9 mouse cellular contexts compared by ENCODE assay signal in the genomic region with DNA sequence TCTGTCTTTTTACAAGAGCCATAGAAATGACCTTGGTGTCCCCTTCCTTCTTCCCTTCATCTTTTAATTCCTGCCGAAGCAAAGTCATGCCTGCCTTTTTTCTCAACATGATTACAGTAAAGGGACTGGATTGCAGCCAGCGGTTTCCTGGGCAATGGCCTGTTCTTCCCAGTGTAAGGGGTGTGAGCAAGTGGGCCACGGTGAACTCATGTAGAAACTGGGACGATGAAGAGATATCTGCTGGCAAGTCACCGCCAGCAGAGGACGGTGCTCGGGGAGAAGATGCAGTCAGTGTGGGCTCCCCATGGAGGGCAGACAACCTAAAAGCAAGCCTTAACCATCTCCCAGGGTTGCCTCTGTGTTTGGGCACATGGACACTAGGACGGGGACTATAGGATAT. TPM values are rescaled to one million over a fixed set of nuclear protein-coding genes. Genes with fewer than 3 reads are reported as not detected.
DNase-seq lines count a peak whose midpoint lies in the region; TF ChIP-seq lines count a peak whose summit lies in the region.
"Had no signal": no experiment of that assay in that cellular context is flagged by ENCODE, and none has a peak within 500 bp of the region (broad histone marks: within the 10 kb centered on the region; RNA-seq: fewer than 3 reads in every experiment).

No protein-coding gene starts in this region.

- WGBS in heart, adult 2 months, result 20% methylated on average over 8 of the region's 8 CpGs

- peak in 1 of 2 experiments; percentile 53 for DNase-seq in heart, adult 2 months
- DNase-seq in heart, adult 9 months (ENCODE audit: low spot score in 2 of 2), result no peak
- DNase-seq in right cerebral cortex, postnatal 4 days, result peak; percentile 39
- DNase-seq in right cerebral cortex, postnatal 25 days, result no peak
- peak; percentile 64 for DNase-seq in kidney, postnatal 10 days
- DNase-seq in testis, postnatal 10 days (ENCODE audit: low spot score), result peak; percentile 79
- DNase-seq in thymus, adult 18-20 months, result no peak
- DNase-seq in adrenal gland, adult 18-20 months (ENCODE audit: low spot score in 2 of 2), result no peak
- DNase-seq: adrenal gland, adult 2 months had no signal

- no peaks in the 10 kb centered on the region for H3K27me3 ChIP-seq in heart, adult 2 months (ENCODE audit: control insufficient read depth, insufficient read depth, low read length)

- no peaks in the 10 kb centered on the region for H3K79me2 ChIP-seq in heart, adult 2 months (replicated peaks; ENCODE audit: control insufficient read depth, insufficient read depth, low read length)

- intact Hi-C loops in heart, adult 2 months (cut with DNase I), result loop anchor here (2.0 kb wide), 1 partner anchor 41 kb away; no protein-coding TSS in a partner anchor

- no peak for TF ChIP-seq POLR2A in heart, adult 2 months (IDR thresholded peaks at IDR 0.05; ENCODE audit: insufficient read depth, low read depth, low read length)

- H3K36me3 ChIP-seq in heart, adult 2 months (ENCODE audit: control insufficient read depth, insufficient read depth, low read length), result no peaks in the 10 kb centered on the region

- H3K27ac ChIP-seq in heart, adult 2 months, result peak overlapping the region; percentile 79

- TF ChIP-seq EP300 in heart, adult 2 months (IDR thresholded peaks at IDR 0.05; ENCODE audit: insufficient read depth, low read depth, low read length), result no peak

- peak; percentile 23; the same call in 1 of the 2 replicates for TF ChIP-seq CTCF in heart, adult 2 months (IDR thresholded peaks at IDR 0.05)

- H3K9ac ChIP-seq in heart, adult 2 months (ENCODE audit: low read depth, low read length), result no peak overlapping the region

- H3K4me3 ChIP-seq in heart, adult 2 months, result no peak overlapping the region

- peaks cover 43% of the 10 kb centered on the region for H3K4me1 ChIP-seq in heart, adult 2 months (ENCODE audit: control insufficient read depth, insufficient read depth, low read length)

RNA-seq across cellular contexts. Expression of a gene that starts 47.9 kb away (rescaled TPM):
- 10 to 100 TPM; 50.1 to 50.5 TPM for total RNA-seq in heart, adult 2 months (2021)
- polyA plus RNA-seq in heart, adult 2 months (2012; rRNA removed), result 99.2 and 128 TPM in 2 replicates
- 100 to 1,000 TPM in 1 of 2 experiments, 10 to 100 TPM in 1; 63.7 to 118 TPM for total RNA-seq in adrenal gland, adult 18-20 months (2021)

Comparison
In these comparisons a context has a peak if more than half of its experiments do, and no peak if none do; other contexts are left out.
1. DNase-seq: peak in right cerebral cortex, postnatal 4 days (single experiment), kidney, postnatal 10 days (single experiment) and testis, postnatal 10 days (single experiment); none in heart, adult 9 months (0 of 2), right cerebral cortex, postnatal 25 days (single experiment), thymus, adult 18-20 months (0 of 2) and adrenal gland, adult 18-20 months (0 of 2).